Mouse (Mus musculus) stomach, embryonic 16.5 days (tissue): Measurements from ENCODE around the gene Klf5. TPM values are rescaled to one million over a fixed set of nuclear protein-coding genes. Genes with fewer than 3 reads are reported as not detected.

Experiments used
- ATAC-seq: fragments of 200-750 bp; cut with Nextera tagmentation; 2 replicates; pipeline ENCODE4 v1.8.0; 2017; ENCODE audit warnings: moderate number of reproducible peaks, moderate TSS enrichment; ENCODE audit not compliant: insufficient read depth, low FRiP score
- H3K27ac ChIP-seq: fragments of 300-500 bp; sonication (generic); 2 replicates; pipeline ENCODE4 v1.5.1; 2014; ENCODE audit warnings: low read length
- H3K27me3 ChIP-seq: fragments of 300-500 bp; sonication (generic); 2 replicates; pipeline ENCODE4 v1.6.1; 2014; ENCODE audit warnings: low read length, control low read depth, mixed read lengths; ENCODE audit not compliant: control insufficient read depth, insufficient read depth
- H3K36me3 ChIP-seq: fragments of 300-500 bp; sonication (generic); 2 replicates; pipeline ENCODE4 v1.6.1; 2014; ENCODE audit warnings: low read length; ENCODE audit not compliant: control insufficient read depth, insufficient read depth
- H3K4me1 ChIP-seq: fragments of 300-500 bp; sonication (generic); 2 replicates; pipeline ENCODE4 v1.6.1; 2014; ENCODE audit warnings: low read length, control low read depth, mixed read lengths; ENCODE audit not compliant: control insufficient read depth, insufficient read depth
- H3K4me2 ChIP-seq: fragments of 300-500 bp; sonication (generic); 2 replicates; pipeline ENCODE4 v1.6.1; 2014; ENCODE audit warnings: low read depth, low read length, mixed read lengths
- H3K4me3 ChIP-seq: fragments of 300-500 bp; sonication (generic); replicated peaks from 2 replicates; pipeline ENCODE4 v1.5.1; 2014; ENCODE audit warnings: mild to moderate bottlenecking, low read length
- H3K9ac ChIP-seq: fragments of 300-500 bp; sonication (generic); 2 replicates; pipeline ENCODE4 v1.6.1; 2014; ENCODE audit warnings: low read length
- H3K9me3 ChIP-seq: fragments of 300-500 bp; sonication (generic); replicated peaks from 2 replicates; pipeline ENCODE4 v1.6.1; 2016; ENCODE audit warnings: low read length, control low read depth; ENCODE audit not compliant: control insufficient read depth
- WGBS: fragments of 180-500 bp; shearing (Covaris S2); extraction: QIAGEN DNeasy Blood & Tissue Kit; methylation state at CpG from one replicate; pipeline ENCODE4 v1.1.7; 2014; 5-methylcytosine and 5-hydroxymethylcytosine counted together
- polyA plus RNA-seq: library from polyadenylated mRNA; unstranded; fragments of >200 nt; fragmentation: Nextera tagmentation; extraction: Ambion mirVana; gene quantifications from 2 replicates; pipeline ENCODE4 v1.2.1, GENCODE M21; 2015

The Klf5 gene
- polyA plus RNA-seq, 1 experiment from 2014 or later = 81.0 TPM

GRCm38 (mm10) chr14:99354046-99354445, 55.6 kb downstream of the Klf5 start:
- ATAC-seq = no peak
- Histone ChIP-seq H3K27me3 (no peaks in the 10 kb centered on the region), H3K36me3 (no peaks in the 10 kb centered on the region), H3K4me1 (no peaks in the 10 kb centered on the region), H3K4me3 (no peak overlapping the region), H3K9ac (no peak overlapping the region), H3K27ac (no peak overlapping the region), H3K4me2 (no peak overlapping the region), H3K9me3 (no peaks in the 10 kb centered on the region)
- WGBS = 75% methylated on average over 2 of the region's 2 CpGs

- Histone ChIP-seq H3K4me1 (no peaks in the 10 kb centered on the region), H3K4me2 (no peak overlapping the region), H3K9me3 (no peaks in the 10 kb centered on the region), H3K27ac (no peak overlapping the region), H3K36me3 (no peaks in the 10 kb centered on the region), H3K4me3 (no peak overlapping the region), H3K9ac (no peak overlapping the region), H3K27me3 (no peaks in the 10 kb centered on the region)
- no peak for ATAC-seq
- WGBS = 85% methylated on average over 10 of the region's 10 CpGs
Observed at GRCm38 (mm10) chr14:99354761-99355609, 56.5 kb downstream of the Klf5 start.

GRCm38 (mm10) chr14:99355610-99355870, 57.0 kb downstream of the Klf5 start:
- WGBS = 63% methylated on average over 1 of the region's 1 CpGs
- H3K4me1 ChIP-seq = no peaks in the 10 kb centered on the region
- H3K9me3 ChIP-seq = no peaks in the 10 kb centered on the region
- no peak overlapping the region for H3K4me2 ChIP-seq
- no peak overlapping the region for H3K9ac ChIP-seq
- H3K36me3 ChIP-seq = no peaks in the 10 kb centered on the region
- H3K4me3 ChIP-seq = no peak overlapping the region
- H3K27me3 ChIP-seq = no peaks in the 10 kb centered on the region
- ATAC-seq = no peak
- no peak overlapping the region for H3K27ac ChIP-seq

- Histone ChIP-seq H3K27ac (peak overlapping the region; percentile 34), H3K4me1 (peaks cover 12% of the 10 kb centered on the region; the same call in 1 of the 2 replicates)
- WGBS = 89% methylated on average over 5 of the region's 5 CpGs
Observed at GRCm38 (mm10) chr14:99362956-99363355, 64.5 kb downstream of the Klf5 start.

GRCm38 (mm10) chr14:99364007-99364784, 65.7 kb downstream of the Klf5 start:
- peak; percentile 61 for ATAC-seq
- WGBS = 38% methylated on average over 12 of the region's 12 CpGs
- Histone ChIP-seq H3K36me3 (no peaks in the 10 kb centered on the region), H3K4me1 (peaks cover 12% of the 10 kb centered on the region; the same call in 1 of the 2 replicates), H3K9ac (no peak overlapping the region), H3K4me2 (no peak overlapping the region), H3K9me3 (no peaks in the 10 kb centered on the region), H3K27ac (peak overlapping the region; percentile 94), H3K27me3 (no peaks in the 10 kb centered on the region), H3K4me3 (no peak overlapping the region)

More at GRCm38 (mm10) chr14:99362956-99363355, 64.5 kb downstream of the Klf5 start:
- H3K4me2 ChIP-seq = no peak overlapping the region
- H3K9me3 ChIP-seq = no peaks in the 10 kb centered on the region
- H3K9ac ChIP-seq = no peak overlapping the region
- no peak overlapping the region for H3K4me3 ChIP-seq
- H3K36me3 ChIP-seq = no peaks in the 10 kb centered on the region
- ATAC-seq = no peak
- no peaks in the 10 kb centered on the region for H3K27me3 ChIP-seq

Other genes starting within 250 kb of the Klf5 start
- gene Pibf1, start 199.3 kb upstream of the Klf5 start, polyA plus RNA-seq = 13.7 and 14.8 TPM in 2 replicates
- 22.7 and 24.7 TPM in 2 replicates for gene Dis3, start 198.9 kb upstream of the Klf5 start, polyA plus RNA-seq